ENCODE assay signal across 28 mouse cellular contexts in the genomic region with DNA sequence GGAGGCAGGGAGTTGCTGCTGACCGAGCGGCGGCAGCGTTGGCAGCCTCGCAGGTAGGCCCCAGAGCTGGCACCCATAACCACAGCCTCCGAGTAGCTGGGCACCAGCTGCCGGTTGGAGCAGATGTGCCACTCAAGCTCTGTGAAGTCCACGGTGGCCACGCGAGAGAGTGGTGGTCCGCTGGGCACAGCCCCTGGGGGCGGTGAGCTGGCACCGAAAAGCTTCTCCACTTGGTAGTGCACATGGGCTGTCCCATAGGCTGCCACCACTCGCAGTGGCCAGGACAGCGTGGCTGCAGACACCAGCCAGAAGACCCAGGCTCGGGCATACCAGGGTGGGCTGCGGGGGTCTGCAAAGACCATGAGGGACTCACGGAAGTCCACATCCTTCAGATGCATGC. TPM values are rescaled to one million over a fixed set of nuclear protein-coding genes. Genes with fewer than 3 reads are reported as not detected.
A peak's percentile ranks its signal among the peaks of the same experiment; 100 is the strongest.
DNase-seq lines count a peak whose midpoint lies in the region; ATAC-seq and TF ChIP-seq lines count a peak whose summit lies in the region.
"Had no signal": no experiment of that assay in that cellular context is flagged by ENCODE, and none has a peak within 500 bp of the region (broad histone marks: within the 10 kb centered on the region; RNA-seq: fewer than 3 reads in every experiment).

No protein-coding gene starts in this region.

- peaks cover 10% of the 10 kb centered on the region for H3K4me1 ChIP-seq in cerebellum, adult 2 months (ENCODE audit: control insufficient read depth, insufficient read depth, low read length)
- H3K4me1 ChIP-seq in E14TG2a.4 (replicated peaks; ENCODE audit: low read depth, low read length), result peaks cover 54% of the 10 kb centered on the region
- peaks cover 10% of the 10 kb centered on the region for H3K4me1 ChIP-seq in G1E (ENCODE audit: insufficient read depth, low read depth, low read length)
- peaks cover 6% of the 10 kb centered on the region; the same call in 1 of the 2 replicates for H3K4me1 ChIP-seq in intestine, embryonic 15.5 days (replicated peaks)

- no peak overlapping the region for H3K27ac ChIP-seq in cerebellum, adult 2 months (ENCODE audit: insufficient read depth, low read length)
- H3K27ac ChIP-seq in layer of hippocampus, adult 2 months, result peak overlapping the region; percentile 62; the same call in 1 of the 2 replicates
- H3K27ac ChIP-seq in intestine, embryonic 15.5 days, result no peak overlapping the region
- H3K27ac ChIP-seq: forebrain, embryonic 10.5 days; heart, adult 2 months; heart, embryonic 13.5 days; hindbrain, embryonic 14.5 days; hindbrain, postnatal 0 days had no signal

- TF ChIP-seq POLR2A in cerebellum, adult 2 months (IDR thresholded peaks at IDR 0.05; ENCODE audit: borderline replicate concordance, insufficient read depth, low read length), result no peak

- H3K4me2 ChIP-seq in intestine, embryonic 15.5 days (replicated peaks), result no peak overlapping the region
- H3K4me2 ChIP-seq: heart, embryonic 13.5 days; hindbrain, embryonic 14.5 days had no signal

- H3K9ac ChIP-seq in intestine, embryonic 15.5 days, result no peak overlapping the region
- H3K9ac ChIP-seq: heart, embryonic 13.5 days; hindbrain, embryonic 14.5 days had no signal

- TF ChIP-seq CTCF in cerebellum, adult 2 months (IDR thresholded peaks at IDR 0.05; ENCODE audit: borderline replicate concordance, insufficient read depth, low read depth, low read length), result no peak
- TF ChIP-seq CTCF in layer of hippocampus, adult 2 months (conservative IDR thresholded peaks at IDR 0.05), result no peak
- TF ChIP-seq CTCF in E14TG2a.4 (conservative IDR thresholded peaks at IDR 0.05; ENCODE audit: low read length) (no peak), G1E (IDR thresholded peaks at IDR 0.05; ENCODE audit: low read depth, low read length) (no peak)

- H3K36me3 ChIP-seq in E14TG2a.4 (ENCODE audit: insufficient read depth, low read length) (no peaks in the 10 kb centered on the region; the same call in 1 of the 2 replicates), G1E (replicated peaks) (no peaks in the 10 kb centered on the region)
- H3K36me3 ChIP-seq in intestine, embryonic 15.5 days, result no peaks in the 10 kb centered on the region
- H3K36me3 ChIP-seq: forebrain, embryonic 10.5 days; heart, embryonic 10.5 days; heart, embryonic 13.5 days had no signal

- peak; percentile 59 for DNase-seq in cerebellum, adult 11-12 months
- no peak for DNase-seq in cerebellum, adult 2 months
- DNase-seq in layer of hippocampus, adult 2 months (ENCODE audit: low spot score in 2 of 2), result no peak
- DNase-seq in layer of hippocampus, postnatal 10 days (ENCODE audit: low spot score in 2 of 2), result no peak
- no peak for DNase-seq in G1E (ENCODE audit: low spot score)
- DNase-seq in gastrocnemius, adult 18-20 months (ENCODE audit: low spot score), result no peak
- DNase-seq: adrenal gland, postnatal 10 days; adrenal gland, postnatal 36 days; cerebellum, adult 11 months; embryo, embryonic 11 days; gastrocnemius, postnatal 10 days; gastrocnemius, postnatal 36 days; heart, adult 2 months; heart, postnatal 14 days; heart, postnatal 4 days had no signal

- H3K4me3 ChIP-seq in cerebellum, adult 2 months (replicated peaks; ENCODE audit: insufficient read depth, low read depth, low read length), result no peak overlapping the region
- H3K4me3 ChIP-seq in layer of hippocampus, adult 2 months, result peak overlapping the region; percentile 13; the same call in 1 of the 2 replicates
- H3K4me3 ChIP-seq in E14TG2a.4 (replicated peaks; ENCODE audit: low read length) (peak overlapping the region; percentile 73), G1E (ENCODE audit: low read depth, low read length) (0 out of 2 replicates have a peak overlapping the region, but pooled peaks have one; percentile 9)
- H3K4me3 ChIP-seq in intestine, embryonic 15.5 days (replicated peaks), result no peak overlapping the region
- H3K4me3 ChIP-seq: forebrain, embryonic 10.5 days; heart, adult 2 months; heart, embryonic 10.5 days; heart, embryonic 13.5 days had no signal

- H3K27me3 ChIP-seq in cerebellum, adult 2 months (ENCODE audit: control insufficient read depth, insufficient read depth, low read length), result no peaks in the 10 kb centered on the region
- H3K27me3 ChIP-seq in E14TG2a.4 (ENCODE audit: insufficient read depth, low read length) (peaks cover 68% of the 10 kb centered on the region), G1E (ENCODE audit: insufficient read depth, low read length) (peaks cover 31% of the 10 kb centered on the region)
- peaks cover 63% of the 10 kb centered on the region for H3K27me3 ChIP-seq in intestine, embryonic 15.5 days (replicated peaks)

- no peak for ATAC-seq in G1E (ENCODE audit: extremely low read depth, insufficient number of reproducible peaks, low FRiP score, poor library complexity, severe bottlenecking)
- no peak for ATAC-seq in intestine, embryonic 15.5 days
- ATAC-seq: forebrain, embryonic 14.5 days; hindbrain, postnatal 0 days; inflammation-experienced regulatory T-cells, adult 6 months; intestine, postnatal 0 days; Patski had no signal

- H3K9me3 ChIP-seq in E14TG2a.4 (ENCODE audit: low read length) (no peaks in the 10 kb centered on the region), G1E (replicated peaks) (no peaks in the 10 kb centered on the region)
- no peaks in the 10 kb centered on the region for H3K9me3 ChIP-seq in intestine, embryonic 15.5 days
- H3K9me3 ChIP-seq: forebrain, embryonic 10.5 days; heart, embryonic 10.5 days; heart, embryonic 13.5 days had no signal

- WGBS in cerebellum, adult 2 months, result 45% methylated on average over 18 of the region's 18 CpGs
- WGBS in intestine, embryonic 15.5 days, result 54% methylated on average over 18 of the region's 18 CpGs

RNA-seq across cellular contexts. Expression of a gene that starts 3.3 kb away (rescaled TPM):
- 84.0 and 102 TPM in 2 replicates for polyA plus RNA-seq in cerebellum, adult 2 months (2012; rRNA removed)
- total RNA-seq in layer of hippocampus, adult 2 months (2021), result 100 to 1,000 TPM; 112 to 114 TPM
- total RNA-seq in layer of hippocampus, postnatal 10 days (2021), result 10 to 100 TPM; 96.6 to 98.0 TPM
- total RNA-seq in G1E (2014; fragmentation: Nextera tagmentation) (not detected in 2 replicates), G1E (2017) (0.06 and 0.16 TPM in 2 replicates)
- polyA plus RNA-seq in G1E (2012), result not detected in 2 replicates
- under 1 TPM in 1 of 2 experiments, not detected in 1; 0.18 TPM for total RNA-seq in gastrocnemius, adult 18-20 months (2021)
- polyA plus RNA-seq in intestine, embryonic 15.5 days (2015; fragmentation: Nextera tagmentation; extraction: Ambion mirVana), result 5.6 and 6.5 TPM in 2 replicates
- total RNA-seq: common myeloid progenitor, adult 5-6 weeks had no signal
- polyA plus RNA-seq: inflammation-experienced regulatory T-cells, adult 6 months had no signal

RNA-seq across cellular contexts. Expression of a gene that starts 6.3 kb away (rescaled TPM):
- 98.4 and 103 TPM in 2 replicates for polyA plus RNA-seq in cerebellum, adult 2 months (2012; rRNA removed)
- 10 to 100 TPM; 23.3 to 23.5 TPM for total RNA-seq in layer of hippocampus, adult 2 months (2021)
- 10 to 100 TPM; 24.7 to 29.9 TPM for total RNA-seq in layer of hippocampus, postnatal 10 days (2021)
- total RNA-seq in G1E (2014; fragmentation: Nextera tagmentation) (44.2 and 55.9 TPM in 2 replicates), G1E (2017) (12.8 and 19.7 TPM in 2 replicates)
- 11.3 and 11.5 TPM in 2 replicates for polyA plus RNA-seq in G1E (2012)
- total RNA-seq in gastrocnemius, adult 18-20 months (2021), result 10 to 100 TPM; 45.1 to 47.0 TPM
- polyA plus RNA-seq in intestine, embryonic 15.5 days (2015; fragmentation: Nextera tagmentation; extraction: Ambion mirVana), result 109 and 126 TPM in 2 replicates

RNA-seq across cellular contexts. Expression of a gene that starts 14.1 kb away (rescaled TPM):
- 4.5 and 4.9 TPM in 2 replicates for polyA plus RNA-seq in cerebellum, adult 2 months (2012; rRNA removed)
- 1 to 10 TPM; 3.2 to 3.9 TPM for total RNA-seq in layer of hippocampus, adult 2 months (2021)
- 10 to 100 TPM in 1 of 2 experiments, 1 to 10 TPM in 1; 9.9 to 10.2 TPM for total RNA-seq in layer of hippocampus, postnatal 10 days (2021)
- not detected in 2 replicates for total RNA-seq in G1E (2014; fragmentation: Nextera tagmentation)
- total RNA-seq in G1E (2017), result not detected in 2 replicates
- polyA plus RNA-seq in G1E (2012), result not detected in 2 replicates
- 10 to 100 TPM in 1 of 2 experiments, 1 to 10 TPM in 1; 6.3 to 11.8 TPM for total RNA-seq in gastrocnemius, adult 18-20 months (2021)
- polyA plus RNA-seq in intestine, embryonic 15.5 days (2015; fragmentation: Nextera tagmentation; extraction: Ambion mirVana), result 47.7 and 48.0 TPM in 2 replicates
- total RNA-seq: granulocyte monocyte progenitor cell, adult 5-6 weeks had no signal
- polyA plus RNA-seq: inflammation-experienced regulatory T-cells, adult 6 months had no signal

RNA-seq across cellular contexts. Expression of a gene that starts 16.3 kb away (rescaled TPM):
- 89.3 and 90.3 TPM in 2 replicates for polyA plus RNA-seq in cerebellum, adult 2 months (2012; rRNA removed)
- 100 to 1,000 TPM; 614 to 642 TPM for total RNA-seq in layer of hippocampus, adult 2 months (2021)
- 100 to 1,000 TPM; 743 to 783 TPM for total RNA-seq in layer of hippocampus, postnatal 10 days (2021)
- total RNA-seq in G1E (2014; fragmentation: Nextera tagmentation) (0.53 and 2.1 TPM in 2 replicates), G1E (2017) (not detected in 2 replicates)
- 1.6 and 1.9 TPM in 2 replicates for polyA plus RNA-seq in G1E (2012)
- not detected for total RNA-seq in gastrocnemius, adult 18-20 months (2021)
- 12.7 and 13.4 TPM in 2 replicates for polyA plus RNA-seq in intestine, embryonic 15.5 days (2015; fragmentation: Nextera tagmentation; extraction: Ambion mirVana)
- total RNA-seq: granulocyte monocyte progenitor cell, adult 5-6 weeks; heart, adult 2 months had no signal

RNA-seq across cellular contexts. Expression of a gene that starts 24.9 kb away (rescaled TPM):
- 191 and 195 TPM in 2 replicates for polyA plus RNA-seq in cerebellum, adult 2 months (2012; rRNA removed)
- total RNA-seq in layer of hippocampus, adult 2 months (2021), result 100 to 1,000 TPM; 156 to 169 TPM
- total RNA-seq in layer of hippocampus, postnatal 10 days (2021), result 100 to 1,000 TPM; 163 to 166 TPM
- total RNA-seq in G1E (2014; fragmentation: Nextera tagmentation), result 35.9 and 47.6 TPM in 2 replicates
- total RNA-seq in G1E (2017), result 90.4 and 109 TPM in 2 replicates
- 195 and 231 TPM in 2 replicates for polyA plus RNA-seq in G1E (2012)
- 100 to 1,000 TPM; 117 to 118 TPM for total RNA-seq in gastrocnemius, adult 18-20 months (2021)
- polyA plus RNA-seq in intestine, embryonic 15.5 days (2015; fragmentation: Nextera tagmentation; extraction: Ambion mirVana), result 216 and 223 TPM in 2 replicates

Comparison
In these comparisons a context has a peak if more than half of its experiments do, and no peak if none do; other contexts are left out.
1. H3K4me3 ChIP-seq: peak in layer of hippocampus, adult 2 months (single experiment), E14TG2a.4 (single experiment) and G1E (single experiment); none in cerebellum, adult 2 months (single experiment) and intestine, embryonic 15.5 days (single experiment).
2. RNA of a gene that starts 3.3 kb away (total RNA-seq): 112 to 114 TPM in layer of hippocampus, adult 2 months and 96.6 to 98.0 TPM in layer of hippocampus, postnatal 10 days; 0.18 TPM in gastrocnemius, adult 18-20 months and 0.06 to 0.16 TPM in G1E; every median in the first group is over 10 times any median in the second.
3. RNA of a gene that starts 14.1 kb away (total RNA-seq): 6.3 to 11.8 TPM in gastrocnemius, adult 18-20 months, 9.9 to 10.2 TPM in layer of hippocampus, postnatal 10 days and 3.2 to 3.9 TPM in layer of hippocampus, adult 2 months; not detected in G1E; every median in the first group is over 4 times any median in the second.